Mouse (Mus musculus) small intestine, adult 2 months (tissue): ENCODE measurements at regions not wholly inside any gene's neighbourhood (a gene's known extent, or its start where the extent isn't known, plus 50 kb on each side); places are given as distances from the start of the nearest gene placed in this dataset.

Source experiments
- CTCF ChIP-seq: fragments of 200-500 bp; IDR thresholded peaks from 2 replicates; pipeline ENCODE4 v1.5.1; 2012; ENCODE audit warnings: low read depth, mild to moderate bottlenecking, control low read depth, inconsistent platforms, low read length, moderate library complexity, mixed read lengths; ENCODE audit not compliant: insufficient replicate concordance, insufficient read length; ENCODE audit errors: extremely low read depth
- POLR2A ChIP-seq: fragments of 200-500 bp; IDR thresholded peaks from 2 replicates; pipeline ENCODE4 v1.6.1; 2012; ENCODE audit warnings: low read depth, mild to moderate bottlenecking, control low read depth, inconsistent platforms, low read length, moderate library complexity

- TF ChIP-seq POLR2A (no peak), CTCF (no peak)
Observed at GRCm38 (mm10) chr15:85684875-85685274, 49.9 kb upstream of the Ppara start.
